Mouse (Mus musculus) G1E (cell line): Measurements from ENCODE around the gene Vcam1.

Source experiments
- CTCF ChIP-seq: IDR thresholded peaks from 2 replicates; pipeline ENCODE4 v1.5.1; 2012; ENCODE audit warnings: low read depth, low read length, inconsistent platforms, mixed read lengths
- POLR2AphosphoS5 ChIP-seq: IDR thresholded peaks from 2 replicates; pipeline ENCODE4 v1.6.1; 2012; ENCODE audit warnings: low read depth, low read length, inconsistent platforms; ENCODE audit not compliant: insufficient replicate concordance

GRCm38 (mm10) chr3:116117046-116117445, 12.4 kb downstream of the Vcam1 start:
- no peak for TF ChIP-seq CTCF
- no peak for TF ChIP-seq POLR2AphosphoS5
